Mouse (Mus musculus) embryonic fibroblast, embryonic 13.5 days (primary cell): Measurements from ENCODE around the gene Lrrc45. TPM values are rescaled to one million over a fixed set of nuclear protein-coding genes. Genes with fewer than 3 reads are reported as not detected.
A peak's percentile ranks its signal among the peaks of the same experiment; 100 is the strongest.
"Not testable (repeated sequence)": the region's sequence is repeated elsewhere in the genome, so short reads cannot be mapped to it uniquely, and the experiment has no call there.

Experiments
- H3K27ac ChIP-seq: 2 replicates; pipeline ENCODE4 v1.5.1; 2012; ENCODE audit warnings: low read length, control low read depth, inconsistent platforms; ENCODE audit not compliant: insufficient read depth
- H3K4me1 ChIP-seq: 2 replicates; pipeline ENCODE4 v1.6.1; 2011; ENCODE audit warnings: low read length; ENCODE audit not compliant: control insufficient read depth, insufficient read depth
- H3K4me3 ChIP-seq: 2 replicates; pipeline ENCODE4 v1.5.1; 2011; ENCODE audit warnings: mild to moderate bottlenecking, control low read depth, low read length; ENCODE audit not compliant: insufficient read depth
- CTCF ChIP-seq: IDR thresholded peaks from 2 replicates; pipeline ENCODE4 v1.5.1; 2011; ENCODE audit warnings: mild to moderate bottlenecking, control low read depth, low read length, moderate library complexity, borderline replicate concordance; ENCODE audit not compliant: insufficient read depth
- POLR2A ChIP-seq: IDR thresholded peaks from 2 replicates; pipeline ENCODE4 v1.6.1; 2011; ENCODE audit warnings: low read depth, mild to moderate bottlenecking, control low read depth, low read length, moderate library complexity
- polyA plus RNA-seq: library from polyadenylated mRNA; stranded (reverse); fragments of >200 nt; gene quantifications from 2 replicates; pipeline ENCODE4 v1.2.4, GENCODE M21; 2011; ENCODE audit warnings: low read depth; ENCODE audit not compliant: missing spikeins, insufficient read length

Gene Lrrc45
- polyA plus RNA-seq = 16.1 and 17.8 TPM in 2 replicates

GRCm38 (mm10) chr11:120713580-120714518 lies at the start of gene Lrrc45, which contains the start of gene Cenpx:
Lrrc45 (plus strand) TSS chr11:120713925.
Cenpx (minus strand) TSS chr11:120713738.
- Histone ChIP-seq H3K27ac (no peak within 1 kb of the TSS), H3K4me1 (0 out of 2 replicates have a peak, but pooled peaks cover 2% of the 10 kb centered on the region), H3K4me3 (peak within 1 kb of the TSS; percentile 57)
- TF ChIP-seq CTCF (no peak), POLR2A (peak; percentile 80)

- Histone ChIP-seq H3K27ac (no peak overlapping the region), H3K4me3 (no peak overlapping the region), H3K4me1 (no peaks in the 10 kb centered on the region)
- TF ChIP-seq CTCF (no peak), POLR2A (no peak)
Measured at GRCm38 (mm10) chr11:120665406-120665805, 48.3 kb upstream of the Lrrc45 start.

GRCm38 (mm10) chr11:120666617-120667016 lies 47.1 kb upstream of the Lrrc45 start:
- TF ChIP-seq POLR2A (no peak), CTCF (no peak)
- no peaks in the 10 kb centered on the region for H3K4me1 ChIP-seq
- no peak overlapping the region for H3K4me3 ChIP-seq

GRCm38 (mm10) chr11:120672687-120673593 lies 40.8 kb upstream of the Lrrc45 start, which contains the start of gene Aspscr1:
Aspscr1 (plus strand) TSS chr11:120672973.
- TF ChIP-seq POLR2A (peak; percentile 77), CTCF (no peak)
- Histone ChIP-seq H3K4me1 (no peaks in the 10 kb centered on the region), H3K27ac (peak within 1 kb of the TSS; percentile 46), H3K4me3 (peak within 1 kb of the TSS; percentile 64)

More at GRCm38 (mm10) chr11:120666617-120667016, 47.1 kb upstream of the Lrrc45 start:
- no peak overlapping the region for H3K27ac ChIP-seq

GRCm38 (mm10) chr11:120673594-120674122 lies 40.1 kb upstream of the Lrrc45 start:
- H3K4me3 ChIP-seq = peak overlapping the region; percentile 64
- TF ChIP-seq CTCF = no peak
- no peak; the same call in 1 of the 2 replicates for TF ChIP-seq POLR2A
- H3K27ac ChIP-seq = peak overlapping the region; percentile 21
- no peaks in the 10 kb centered on the region for H3K4me1 ChIP-seq

GRCm38 (mm10) chr11:120675875-120676274 lies 37.9 kb upstream of the Lrrc45 start:
- H3K4me1 ChIP-seq = not testable (repeated sequence)

GRCm38 (mm10) chr11:120676951-120677350 lies 36.8 kb upstream of the Lrrc45 start:
- H3K4me3 ChIP-seq = no peak overlapping the region
- TF ChIP-seq CTCF (no peak), POLR2A (no peak)
- H3K4me1 ChIP-seq = no peaks in the 10 kb centered on the region
- H3K27ac ChIP-seq = no peak overlapping the region

More at GRCm38 (mm10) chr11:120675875-120676274, 37.9 kb upstream of the Lrrc45 start:
- not testable (repeated sequence) for H3K4me3 ChIP-seq, H3K27ac ChIP-seq

- no peak overlapping the region for H3K27ac ChIP-seq
- H3K4me1 ChIP-seq = no peaks in the 10 kb centered on the region
- H3K4me3 ChIP-seq = no peak overlapping the region
- TF ChIP-seq POLR2A (no peak), CTCF (peak; percentile 31; the same call in 1 of the 2 replicates)
Measured at GRCm38 (mm10) chr11:120679909-120680308, 33.8 kb upstream of the Lrrc45 start.

GRCm38 (mm10) chr11:120682683-120683082 lies 31.0 kb upstream of the Lrrc45 start:
- Histone ChIP-seq H3K4me3 (no peak overlapping the region), H3K27ac (no peak overlapping the region), H3K4me1 (no peaks in the 10 kb centered on the region)
- TF ChIP-seq POLR2A = no peak
- TF ChIP-seq CTCF = no peak
